Mouse (Mus musculus) ES-Bruce4 (cell line): ENCODE measurements around the gene Dbn1. TPM values are rescaled to one million over a fixed set of nuclear protein-coding genes. Genes with fewer than 3 reads are reported as not detected.

Experiments used
- H3K27ac ChIP-seq: 2 replicates; pipeline ENCODE4 v1.5.1; 2012; ENCODE audit warnings: low read length, inconsistent platforms; ENCODE audit not compliant: insufficient read depth
- H3K27me3 ChIP-seq: 2 replicates; pipeline ENCODE4 v1.6.1; 2012; ENCODE audit warnings: mild to moderate bottlenecking, low read length, inconsistent platforms; ENCODE audit not compliant: control insufficient read depth, poor library complexity, insufficient read depth, severe bottlenecking
- H3K36me3 ChIP-seq: 2 replicates; pipeline ENCODE4 v1.6.1; 2012; ENCODE audit warnings: inconsistent platforms, mild to moderate bottlenecking, low read length, moderate library complexity; ENCODE audit not compliant: control insufficient read depth, poor library complexity, insufficient read depth, severe bottlenecking
- H3K4me1 ChIP-seq: one replicate; pipeline ENCODE4 v1.8.1; 2011; ENCODE audit warnings: low read length; ENCODE audit not compliant: control insufficient read depth, insufficient read depth
- H3K4me3 ChIP-seq: 2 replicates; pipeline ENCODE4 v1.5.1; 2011; ENCODE audit warnings: low read depth, mild to moderate bottlenecking, low read length
- H3K9ac ChIP-seq: 2 replicates; pipeline ENCODE4 v1.6.1; 2012; ENCODE audit warnings: low read depth, mild to moderate bottlenecking, inconsistent platforms; ENCODE audit not compliant: poor library complexity, severe bottlenecking
- H3K9me3 ChIP-seq: replicated peaks from 2 replicates; pipeline ENCODE4 v1.6.1; 2012; ENCODE audit warnings: mild to moderate bottlenecking, low read length, inconsistent platforms; ENCODE audit not compliant: control insufficient read depth, poor library complexity, insufficient read depth, severe bottlenecking
- CTCF ChIP-seq: IDR thresholded peaks from one replicate; pipeline ENCODE4 v1.8.1; 2011; ENCODE audit warnings: low read depth, low read length
- EP300 ChIP-seq: IDR thresholded peaks from 2 replicates; pipeline ENCODE4 v1.6.1; 2011; ENCODE audit warnings: low read depth, low read length; ENCODE audit not compliant: insufficient read depth
- POLR2A ChIP-seq: IDR thresholded peaks from one replicate; pipeline ENCODE4 v1.8.1; 2011; ENCODE audit warnings: low read length; ENCODE audit not compliant: insufficient read depth
- polyA plus RNA-seq: library from polyadenylated mRNA; stranded (reverse); fragments of >200 nt; gene quantifications from 2 replicates; pipeline ENCODE4 v1.2.4, GENCODE M21; 2011; ENCODE audit warnings: low read depth; ENCODE audit not compliant: missing spikeins, insufficient read depth, insufficient read length

Gene Dbn1
- polyA plus RNA-seq, 1 experiment = 43.6 TPM

DNA sequence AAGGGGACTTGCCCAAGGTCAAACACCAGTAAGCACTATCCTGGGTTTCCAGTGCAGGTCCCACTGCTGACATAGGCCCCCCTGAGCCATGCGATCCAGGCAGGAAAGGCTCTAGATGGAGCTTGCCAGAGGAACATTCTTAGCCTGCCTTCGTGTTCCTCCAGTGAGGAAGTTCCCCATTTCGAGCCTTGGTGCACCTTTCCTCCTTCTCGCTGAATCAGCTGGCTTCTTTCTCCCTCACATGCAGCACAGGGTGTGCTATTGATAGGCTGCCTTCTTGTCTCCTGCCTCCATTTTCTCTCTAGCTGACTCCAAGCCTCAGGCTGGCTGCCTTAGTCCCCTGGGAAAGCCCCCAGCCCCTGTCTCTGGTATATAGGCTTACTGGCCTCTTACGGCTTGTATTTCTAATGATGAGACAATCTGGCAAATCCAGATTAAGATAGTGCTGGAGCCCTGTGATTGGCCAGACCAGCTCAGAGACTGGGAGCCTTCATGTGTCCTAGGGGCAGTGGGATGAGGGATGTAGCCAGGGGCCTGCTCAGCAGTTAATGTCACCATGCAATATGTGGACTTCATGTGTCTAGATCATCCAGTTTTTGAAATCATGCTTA, 22.0 kb downstream of the Dbn1 start:
- Histone ChIP-seq H3K9me3 (no peaks in the 10 kb centered on the region), H3K36me3 (no peaks in the 10 kb centered on the region), H3K27me3 (no peaks in the 10 kb centered on the region), H3K9ac (no peak overlapping the region), H3K4me1 (no peaks in the 10 kb centered on the region), H3K4me3 (no peak overlapping the region), H3K27ac (no peak overlapping the region)
- TF ChIP-seq CTCF (no peak), POLR2A (no peak), EP300 (no peak)

DNA sequence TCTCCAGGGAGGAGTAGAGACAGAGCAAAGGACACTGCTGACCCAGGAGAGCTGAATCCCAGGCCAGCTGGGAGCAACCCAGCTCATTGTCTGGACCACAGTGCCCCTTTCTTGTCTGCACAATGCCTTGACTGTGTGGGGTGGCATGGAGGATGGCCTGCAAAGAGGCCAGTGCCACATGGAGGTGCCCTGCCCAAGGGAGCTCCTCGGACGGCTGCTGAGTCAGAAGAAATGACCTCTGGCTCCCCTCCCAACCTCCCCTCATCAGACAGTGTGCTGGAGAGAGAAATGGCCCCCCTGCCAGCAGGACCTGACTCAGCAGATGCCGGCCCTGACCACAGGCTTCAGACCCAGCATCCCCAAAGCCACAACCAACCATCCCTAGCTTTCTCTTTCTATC, 22.7 kb downstream of the Dbn1 start:
- H3K27ac ChIP-seq = no peak overlapping the region
- H3K9ac ChIP-seq = peak overlapping the region; percentile 75
- no peaks in the 10 kb centered on the region for H3K9me3 ChIP-seq
- no peaks in the 10 kb centered on the region for H3K4me1 ChIP-seq
- H3K36me3 ChIP-seq = no peaks in the 10 kb centered on the region
- TF ChIP-seq POLR2A = no peak
- no peak for TF ChIP-seq EP300
- no peak for TF ChIP-seq CTCF
- H3K4me3 ChIP-seq = peak overlapping the region; percentile 22; the same call in 1 of the 2 replicates
- no peaks in the 10 kb centered on the region for H3K27me3 ChIP-seq

DNA sequence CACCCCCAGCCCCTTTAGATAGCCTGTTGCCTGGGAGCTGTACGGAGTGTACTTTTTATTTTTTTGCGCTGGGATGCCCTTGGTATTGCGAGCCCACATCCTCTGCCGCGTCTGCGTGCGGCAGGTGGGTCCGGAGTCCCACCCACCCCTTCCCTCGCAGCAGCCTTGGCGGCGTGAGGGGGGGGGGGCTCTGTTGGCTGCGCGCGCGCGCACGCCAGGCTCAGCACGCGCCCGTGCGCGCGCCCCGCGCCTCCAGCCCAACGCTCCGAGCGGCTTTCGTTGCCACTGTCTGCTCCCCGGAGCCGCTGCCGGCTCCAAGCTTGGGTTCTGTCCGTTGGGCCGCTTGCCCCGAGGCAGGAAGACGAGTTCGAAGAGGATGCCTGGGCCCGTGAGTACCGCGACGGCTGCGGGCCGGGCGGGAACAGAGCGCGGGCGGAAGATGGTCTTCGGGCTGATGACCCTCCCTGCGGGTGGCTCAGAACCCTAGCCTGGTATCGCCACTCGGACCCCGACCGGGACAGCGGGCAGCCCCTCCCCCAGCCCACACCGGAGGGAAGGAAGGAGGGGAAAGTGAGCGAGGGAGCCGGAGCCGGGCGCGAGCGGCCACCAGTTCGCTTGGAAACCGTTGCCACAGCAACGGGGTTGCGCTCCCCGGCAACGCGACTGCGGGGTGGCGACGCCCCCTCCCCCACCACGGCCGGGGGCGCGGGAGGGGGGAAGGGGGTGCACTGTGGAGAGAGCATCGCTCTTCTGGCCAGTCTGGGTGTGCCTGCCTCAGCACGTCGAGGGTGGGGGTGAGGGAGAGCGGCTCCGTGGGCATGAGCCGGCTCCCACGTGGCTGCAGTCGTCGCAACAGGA, 23.7 kb downstream of the Dbn1 start, which contains the start of gene Prr7:
Prr7 (plus strand) TSS at position 241 of the 858 bp plus-strand sequence.
- Histone ChIP-seq H3K4me3 (peak within 1 kb of the TSS; percentile 72), H3K9ac (peak within 1 kb of the TSS; percentile 75), H3K9me3 (no peaks in the 10 kb centered on the region), H3K36me3 (peaks cover 8% of the 10 kb centered on the region), H3K27me3 (no peaks in the 10 kb centered on the region), H3K4me1 (no peaks in the 10 kb centered on the region), H3K27ac (no peak within 1 kb of the TSS)
- no peak for TF ChIP-seq POLR2A
- TF ChIP-seq EP300 = no peak
- no peak for TF ChIP-seq CTCF

DNA sequence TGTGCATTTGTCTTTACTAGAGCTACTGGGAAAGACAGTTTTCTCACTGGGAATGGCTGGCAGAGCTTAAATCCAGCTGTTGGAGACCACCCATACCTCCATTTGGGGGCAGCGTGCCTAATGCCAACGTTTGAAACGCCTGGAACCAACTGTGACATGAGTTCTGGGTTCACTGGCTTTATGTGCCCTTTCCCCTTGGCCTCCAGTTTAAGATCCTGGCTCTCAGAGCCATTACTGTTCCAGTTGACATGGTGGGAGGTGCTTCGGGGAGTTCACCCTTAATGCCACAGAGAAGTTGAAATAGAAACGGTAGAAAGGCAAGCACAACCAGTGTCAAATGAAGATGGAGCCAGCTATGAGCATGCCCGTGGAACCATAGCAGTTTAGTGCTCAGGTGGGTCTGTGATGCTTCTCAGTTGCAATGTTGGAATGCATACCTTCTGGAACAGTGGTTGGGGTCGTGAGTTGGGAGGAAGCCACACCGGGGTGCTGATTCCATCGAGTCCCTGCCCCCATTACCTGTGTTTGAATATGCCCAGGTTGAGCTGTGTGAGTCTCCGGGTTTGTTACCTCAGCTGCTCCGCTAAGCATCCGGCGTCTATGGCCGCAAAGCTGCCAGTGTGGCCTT, 24.4 kb downstream of the Dbn1 start:
- Histone ChIP-seq H3K9me3 (no peaks in the 10 kb centered on the region), H3K9ac (peak overlapping the region; percentile 75), H3K4me1 (no peaks in the 10 kb centered on the region), H3K36me3 (peaks cover 15% of the 10 kb centered on the region), H3K27me3 (no peaks in the 10 kb centered on the region), H3K27ac (no peak overlapping the region), H3K4me3 (peak overlapping the region; percentile 72)
- TF ChIP-seq EP300 = no peak
- no peak for TF ChIP-seq CTCF
- TF ChIP-seq POLR2A = no peak

- Histone ChIP-seq H3K9me3 (no peaks in the 10 kb centered on the region), H3K4me1 (no peaks in the 10 kb centered on the region), H3K36me3 (peaks cover 20% of the 10 kb centered on the region), H3K27me3 (no peaks in the 10 kb centered on the region), H3K9ac (no peak overlapping the region), H3K4me3 (no peak overlapping the region), H3K27ac (no peak overlapping the region)
- no peak for TF ChIP-seq EP300
- no peak for TF ChIP-seq POLR2A
Observed at GRCm38 (mm10) chr13:55462965-55463364, 24.9 kb downstream of the Dbn1 start.
